Mouse (Mus musculus) heart, postnatal 25 days (tissue): Measurements from ENCODE around the gene Abhd4. TPM values are rescaled to one million over a fixed set of nuclear protein-coding genes. Genes with fewer than 3 reads are reported as not detected.

Experiments used
- DNase-seq: peaks from one replicate; pipeline ENCODE4 v3.0.0; 2022; ENCODE audit warnings: low spot score
- intact Hi-C: fragments of 180-260 bp; cut with DNase I; formaldehyde crosslinking; loops from one replicate; pipeline ENCODE4 v1.15.1; 2025
- total RNA-seq, 2 experiments: library from RNA; stranded (reverse); gene quantifications; 2 replicates each; pipeline ENCODE4 v1.2.3; 2021

Gene Abhd4
- total RNA-seq, 2 experiments from 2014 or later, result 44.6 to 44.8 TPM

DNA sequence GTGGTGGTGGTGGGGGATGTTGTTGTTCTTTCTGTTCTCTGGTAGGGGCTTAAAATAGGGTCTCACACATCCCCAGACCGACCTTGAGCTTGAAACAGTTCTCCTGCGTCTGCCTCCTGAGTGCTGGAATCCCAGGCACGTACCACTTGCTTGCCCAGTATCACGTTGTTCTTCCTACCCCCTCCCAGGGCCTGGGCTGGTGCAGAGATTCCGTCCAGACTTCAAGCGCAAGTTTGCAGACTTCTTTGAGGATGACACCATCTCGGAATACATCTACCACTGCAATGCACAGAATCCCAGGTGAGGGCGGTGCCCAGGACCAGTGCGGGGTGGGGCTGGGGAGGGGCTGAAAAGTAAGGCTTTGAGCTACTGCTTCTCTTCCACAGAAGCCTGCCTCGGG lies 11.1 kb downstream of the Abhd4 start:
- intact Hi-C loops, result no loop called here
- no peak for DNase-seq

DNA sequence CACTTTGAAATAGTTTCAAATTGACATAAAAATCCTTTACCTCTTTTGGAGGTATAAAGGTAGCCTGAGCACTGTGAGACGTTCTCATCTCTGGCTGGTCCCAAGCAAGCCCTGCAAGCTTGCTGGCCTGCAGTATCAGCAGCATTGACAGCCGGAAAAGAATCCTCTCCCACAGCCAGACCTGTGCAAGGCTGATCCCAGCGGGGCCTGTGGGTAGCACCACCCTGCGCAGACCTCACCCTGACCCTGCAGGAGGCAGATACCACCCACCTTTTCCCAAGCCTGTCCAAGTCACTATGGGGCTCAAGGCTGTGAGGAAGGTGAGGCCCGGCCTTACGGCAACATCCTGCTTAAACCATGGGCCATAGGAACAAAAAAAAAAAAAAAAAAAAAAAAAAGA lies 12.0 kb downstream of the Abhd4 start:
- intact Hi-C loops, result no loop called here
- DNase-seq, result no peak

DNA sequence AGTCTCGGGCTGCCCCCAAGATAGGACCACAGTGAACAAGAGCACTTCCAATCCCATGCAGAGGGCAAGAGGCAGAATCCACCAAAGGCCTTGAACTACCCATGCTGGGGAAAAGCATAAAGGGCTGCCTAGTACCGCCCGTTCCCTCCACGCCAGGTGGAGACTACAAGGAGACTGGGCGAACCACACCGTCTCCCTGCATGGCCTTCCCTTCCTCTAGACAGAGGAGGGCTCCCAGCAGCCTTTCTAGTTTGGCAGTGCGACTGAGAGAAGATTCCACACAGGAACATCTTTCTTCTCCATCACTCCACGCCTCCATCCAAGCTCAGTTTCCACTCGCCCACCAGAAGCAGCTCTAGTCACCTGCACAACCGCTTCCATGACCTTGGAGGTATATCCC lies 14.0 kb downstream of the Abhd4 start:
- DNase-seq, result no peak
- intact Hi-C loops, result no loop called here

DNA sequence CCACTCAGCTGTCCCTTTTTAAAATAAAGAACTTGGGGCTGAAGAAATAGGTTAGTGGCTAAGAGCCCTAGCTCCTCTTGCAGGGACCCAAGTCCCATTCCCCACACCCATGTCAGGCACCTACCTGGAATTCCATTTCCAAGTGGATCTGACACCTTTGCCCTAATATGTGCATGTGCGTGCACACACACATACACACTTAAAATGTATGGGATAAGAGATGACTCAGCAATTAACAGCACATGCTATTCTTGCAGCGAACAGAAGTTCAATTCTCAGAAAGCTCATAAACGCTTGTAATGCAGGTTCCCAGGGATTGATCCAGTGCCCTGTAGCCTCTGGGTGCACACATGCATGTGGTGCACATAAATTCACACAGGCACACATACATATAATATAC lies 15.6 kb downstream of the Abhd4 start:
- intact Hi-C loops, result no loop called here

DNA sequence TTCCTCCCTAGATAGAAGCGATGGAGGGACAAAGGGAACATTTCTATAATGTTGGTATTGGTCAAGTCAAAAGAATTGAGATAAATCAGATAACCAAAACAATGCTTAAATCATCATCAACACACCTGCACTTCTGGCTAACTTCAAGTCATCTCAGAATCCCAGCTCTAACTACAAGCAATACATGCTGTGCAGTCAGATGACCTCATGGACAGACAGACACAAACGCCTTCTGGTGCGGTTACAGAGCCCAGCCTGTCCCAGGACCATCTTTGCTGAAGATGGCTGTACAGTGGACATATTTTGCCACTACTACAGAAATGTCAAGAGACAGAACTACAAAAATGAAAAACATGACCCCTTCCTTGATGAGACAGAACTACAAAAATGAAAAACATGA lies 16.4 kb downstream of the Abhd4 start:
- DNase-seq, result no peak
- intact Hi-C loops, result no loop called here

More for the DNA sequence above, 15.6 kb downstream of the Abhd4 start:
- DNase-seq, result no peak

DNA sequence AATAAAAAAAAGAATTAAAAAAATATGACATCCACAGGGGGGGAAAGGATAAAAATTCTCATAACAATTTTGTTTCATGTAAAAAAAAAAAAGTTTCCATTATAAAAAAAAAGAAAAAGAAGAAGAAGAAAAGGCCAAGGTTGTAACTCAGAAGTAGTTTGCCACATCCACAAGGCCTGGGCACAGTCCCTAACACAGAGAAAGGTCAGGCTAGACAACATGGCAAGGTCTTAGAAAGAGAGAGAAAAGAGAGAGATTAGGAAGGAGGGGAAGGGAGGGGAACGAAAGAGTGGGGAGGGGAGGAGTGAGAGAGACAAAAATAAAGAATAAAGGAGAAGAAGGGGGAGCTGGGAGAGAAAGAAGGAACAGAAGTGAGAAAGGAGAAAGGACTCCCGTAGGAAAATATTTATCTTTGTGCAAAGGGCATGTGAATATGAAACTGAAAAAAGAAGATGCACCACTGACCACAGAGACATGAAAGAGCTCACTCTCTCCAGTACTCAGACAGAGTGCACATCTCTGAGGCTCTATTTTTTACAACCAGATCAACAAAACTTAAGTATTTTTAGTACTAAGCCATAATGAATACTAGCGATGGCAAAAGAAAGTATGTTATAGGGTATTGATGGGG lies 18.1 kb downstream of the Abhd4 start:
- no peak for DNase-seq
- intact Hi-C loops, result no loop called here

DNA sequence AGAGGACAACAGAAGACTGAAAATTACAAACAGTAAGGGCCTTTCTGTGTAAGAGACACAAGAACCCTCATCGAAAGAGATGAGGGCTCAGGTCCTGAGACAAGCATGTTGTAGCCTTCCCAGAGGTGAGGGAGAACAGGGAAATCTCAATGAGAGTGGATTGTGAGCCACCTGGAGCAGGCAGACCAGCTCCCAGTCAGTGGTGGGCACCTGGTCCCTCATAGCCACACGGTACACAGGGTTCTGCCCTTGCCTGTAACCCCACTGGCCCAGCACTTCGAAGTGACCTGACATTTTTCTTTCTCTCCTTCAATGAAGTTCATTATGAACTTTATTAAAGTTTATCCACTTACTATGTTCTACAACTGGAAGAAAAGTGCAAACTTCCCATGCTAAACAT lies 18.7 kb downstream of the Abhd4 start:
- no peak for DNase-seq
- intact Hi-C loops, result no loop called here

DNA sequence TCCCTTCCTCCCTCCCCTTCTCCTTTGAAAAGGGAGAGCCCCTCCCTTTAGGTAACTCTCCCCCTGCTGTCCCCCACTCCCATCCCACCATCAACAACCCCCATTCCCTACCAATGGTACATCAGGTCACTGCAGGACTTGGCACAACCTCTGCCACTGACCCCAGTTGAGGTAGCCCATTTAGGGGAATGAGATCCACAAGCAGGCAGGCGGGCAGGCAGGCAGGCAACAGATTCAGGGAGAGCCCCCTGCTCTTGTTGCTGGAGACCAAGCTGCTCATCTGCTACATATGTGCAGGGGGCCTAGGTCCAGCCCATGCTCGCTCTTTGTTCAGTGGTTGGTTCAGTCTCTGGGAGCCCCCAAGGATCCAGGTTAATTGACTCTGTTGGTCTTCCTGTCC lies 22.5 kb downstream of the Abhd4 start:
- intact Hi-C loops, result no loop called here

DNA sequence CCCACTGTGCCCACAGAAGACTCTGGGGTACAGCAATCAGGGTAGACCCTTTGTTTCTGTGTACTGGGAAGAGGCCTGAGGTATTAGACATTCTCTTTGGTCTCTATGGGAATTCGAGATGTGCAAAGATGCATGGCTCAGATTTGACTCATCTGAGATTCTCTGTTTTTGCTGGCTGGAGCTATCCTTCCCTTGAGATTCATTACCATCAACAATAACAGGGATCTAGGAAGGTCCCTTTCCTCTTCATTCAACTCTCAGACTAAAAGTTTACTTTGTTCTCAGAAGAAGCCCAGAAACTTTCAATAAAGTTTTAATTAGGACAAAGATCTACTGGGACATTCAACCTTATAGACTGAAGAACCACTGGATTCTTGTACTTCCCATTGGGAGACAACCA lies 30.9 kb downstream of the Abhd4 start, which contains the start of gene Olfr49:
Olfr49 (minus strand) TSS at position 101 of the 400 bp plus-strand sequence.
- intact Hi-C loops, result no loop called here
- DNase-seq, result no peak

More for the DNA sequence above, 22.5 kb downstream of the Abhd4 start:
- no peak for DNase-seq

DNA sequence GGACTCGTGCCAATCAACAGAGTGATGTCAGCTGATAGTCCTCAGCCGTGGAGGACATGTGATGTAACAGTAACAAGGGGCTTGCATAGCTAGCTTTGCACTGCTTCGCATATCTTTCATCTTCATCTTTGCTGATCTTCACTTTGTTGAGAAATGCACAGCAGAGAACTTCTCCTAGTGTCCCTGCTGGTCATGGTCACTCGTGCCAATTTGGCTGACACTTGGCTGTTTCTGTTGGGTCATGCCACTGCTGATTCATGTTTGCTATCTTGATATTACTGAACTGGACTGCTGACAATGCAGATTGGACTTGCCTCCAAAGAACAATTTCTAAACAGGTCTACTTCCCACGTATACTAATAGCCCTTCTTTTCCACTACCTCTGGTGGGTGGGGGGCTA lies 46.1 kb downstream of the Abhd4 start:
- intact Hi-C loops, result no loop called here
- DNase-seq, result no peak

DNA sequence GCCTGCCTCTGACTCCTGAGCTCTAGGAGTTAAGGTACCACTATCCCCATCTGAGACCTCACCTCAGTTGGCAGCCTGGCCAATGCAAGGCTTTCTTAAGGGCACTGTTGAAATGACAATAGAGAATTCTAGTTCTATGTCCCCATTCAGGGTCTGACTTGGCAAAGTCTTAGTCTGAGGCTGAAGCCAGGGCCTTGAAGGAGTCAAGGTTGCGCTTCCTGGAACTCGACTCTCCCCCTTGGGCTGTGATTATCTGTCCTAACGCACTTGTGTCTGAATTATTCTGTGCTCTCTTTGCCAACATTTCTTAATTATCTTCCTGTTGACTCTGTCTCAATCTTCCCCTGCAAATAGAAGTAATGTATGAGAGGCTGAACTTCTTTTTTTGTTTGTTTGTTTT lies 46.7 kb downstream of the Abhd4 start:
- intact Hi-C loops, result no loop called here
- no peak for DNase-seq

DNA sequence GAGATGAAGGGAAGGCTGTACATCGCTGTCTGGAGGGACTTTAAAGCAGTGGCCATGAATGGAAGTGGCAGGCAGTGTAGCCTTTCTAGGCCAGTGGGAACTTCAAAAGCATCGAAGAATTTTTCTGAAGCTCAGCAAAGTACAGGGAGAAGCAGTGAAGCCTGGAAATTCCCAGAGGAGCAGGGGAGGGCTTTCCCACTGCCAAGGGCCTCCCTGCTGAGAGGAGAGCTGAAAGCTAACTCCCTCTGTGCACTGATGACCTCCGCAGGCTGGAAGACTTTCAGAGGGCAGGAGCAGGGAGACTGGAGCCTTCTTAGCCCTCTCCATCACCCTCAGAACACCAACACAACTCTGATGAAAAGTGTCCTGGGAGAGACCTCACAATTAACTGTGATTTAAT lies 57.8 kb downstream of the Abhd4 start:
- intact Hi-C loops, result no loop called here
- no peak for DNase-seq

Other genes with a start within 250 kb of the Abhd4 start
- gene Dad1, start 84 bp upstream of the Abhd4 start, total RNA-seq, result 100 to 1,000 TPM; 103 to 112 TPM
- gene Olfr49, start 30.8 kb downstream of the Abhd4 start, total RNA-seq, result not detected
- gene Oxa1l, start 106.6 kb downstream of the Abhd4 start, total RNA-seq, result 100 to 1,000 TPM; 103 to 111 TPM
- gene Slc7a7, start 163.6 kb downstream of the Abhd4 start, total RNA-seq, result 1 to 10 TPM; 7.7 to 7.9 TPM
- 100 to 1,000 TPM; 114 to 121 TPM for gene Mrpl52, start 172.7 kb downstream of the Abhd4 start, total RNA-seq
- gene Mmp14, start 177.4 kb downstream of the Abhd4 start, total RNA-seq, result 10 to 100 TPM; 16.5 to 23.6 TPM
- gene Lrp10, start 209.9 kb downstream of the Abhd4 start, total RNA-seq, result 10 to 100 TPM; 53.9 to 59.8 TPM
- gene Rem2, start 221.9 kb downstream of the Abhd4 start, total RNA-seq, result not detected